Mouse (Mus musculus): ENCODE measurements around the gene Hecw2.

- TF ChIP-seq NANOG (IDR thresholded peaks at IDR 0.05; ENCODE audit: borderline replicate concordance, low read length) (no peak), CTCF (conservative IDR thresholded peaks at IDR 0.05; ENCODE audit: low read length) (no peak), POU5F1 (IDR thresholded peaks at IDR 0.05; ENCODE audit: borderline replicate concordance, low read length) (no peak)
Observed at GRCm38 (mm10) chr1:53781311-53781710, 413.7 kb downstream of the Hecw2 start.
